29 mouse cellular contexts compared by ENCODE assay signal in the genomic region with DNA sequence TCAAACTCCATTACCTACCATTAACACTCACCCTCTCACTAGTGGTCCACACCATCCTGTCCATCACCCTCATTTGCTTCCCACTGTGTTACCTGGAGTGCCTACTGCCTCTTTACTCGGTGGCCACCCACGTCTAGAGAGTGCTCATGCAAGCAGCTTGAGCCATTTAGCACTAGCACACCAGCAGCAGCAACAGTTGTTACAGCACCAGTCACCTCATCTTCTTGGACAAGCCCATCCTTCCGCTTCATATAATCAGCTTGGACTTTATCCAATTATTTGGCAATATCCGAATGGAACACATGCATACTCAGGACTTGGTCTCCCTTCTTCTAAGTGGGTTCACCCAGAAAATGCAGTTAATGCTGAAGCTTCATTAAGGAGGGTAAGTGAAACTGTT.
DNase-seq lines count a peak whose midpoint lies in the region; ATAC-seq and TF ChIP-seq lines count a peak whose summit lies in the region.
"Had no signal": no experiment of that assay in that cellular context is flagged by ENCODE, and none has a peak within 500 bp of the region (broad histone marks: within the 10 kb centered on the region; RNA-seq: fewer than 3 reads in every experiment).

No protein-coding gene starts in this region.

- H3K27ac ChIP-seq in hindbrain, postnatal 0 days = no peak overlapping the region
- H3K27ac ChIP-seq in hindbrain, embryonic 12.5 days = no peak overlapping the region
- no peak overlapping the region for H3K27ac ChIP-seq in lung, embryonic 14.5 days (ENCODE audit: low read depth)
- H3K27ac ChIP-seq: embryonic facial prominence, embryonic 10.5 days; embryonic facial prominence, embryonic 13.5 days; forebrain, embryonic 12.5 days; forebrain, embryonic 15.5 days; gastrocnemius, adult 2 months; heart, embryonic 10.5 days; heart, embryonic 13.5 days had no signal

- no peak for TF ChIP-seq CTCF in hindbrain, postnatal 0 days (IDR thresholded peaks at IDR 0.05; ENCODE audit: low read depth)
- TF ChIP-seq CTCF in lung, embryonic 14.5 days (IDR thresholded peaks at IDR 0.05; ENCODE audit: low read depth) = no peak

- H3K4me2 ChIP-seq in hindbrain, postnatal 0 days (ENCODE audit: low read depth, low read length) = no peak overlapping the region
- no peak overlapping the region for H3K4me2 ChIP-seq in hindbrain, embryonic 12.5 days (replicated peaks)
- no peak overlapping the region for H3K4me2 ChIP-seq in lung, embryonic 14.5 days
- H3K4me2 ChIP-seq: embryonic facial prominence, embryonic 13.5 days; forebrain, embryonic 12.5 days; forebrain, embryonic 15.5 days; heart, embryonic 13.5 days had no signal

- H3K9me3 ChIP-seq in hindbrain, postnatal 0 days (ENCODE audit: low read length) = no peaks in the 10 kb centered on the region
- H3K9me3 ChIP-seq in hindbrain, embryonic 12.5 days (replicated peaks) = no peaks in the 10 kb centered on the region
- no peaks in the 10 kb centered on the region for H3K9me3 ChIP-seq in lung, embryonic 14.5 days (ENCODE audit: low read depth, low read length)
- H3K9me3 ChIP-seq: embryonic facial prominence, embryonic 10.5 days; embryonic facial prominence, embryonic 13.5 days; forebrain, embryonic 12.5 days; forebrain, embryonic 15.5 days; G1E; heart, embryonic 10.5 days; heart, embryonic 13.5 days had no signal

- no peak for DNase-seq in frontal cortex, adult 2 months (ENCODE audit: extremely low spot score in 1 of 2, low spot score in 1 of 2)
- peak; percentile 30 for DNase-seq in hindbrain, postnatal 0 days (ENCODE audit: low spot score)
- DNase-seq in lung, embryonic 14.5 days = peak; percentile 37
- no peak for DNase-seq in lung, postnatal 36 days
- DNase-seq in lung, postnatal 10 days = peak; percentile 15
- no peak for DNase-seq in lung, postnatal 25 days (ENCODE audit: low spot score)
- DNase-seq: adrenal gland, postnatal 10 days; adrenal gland, postnatal 36 days; B cell, adult 2 months; cerebellum, adult 18-20 months; cerebellum, adult 9-11 months; cerebellum, postnatal 36 days; embryo, embryonic 11 days; gastrocnemius, adult 2 months; gastrocnemius, postnatal 14 days; heart, postnatal 14 days; heart, postnatal 4 days had no signal

- no peaks in the 10 kb centered on the region for H3K27me3 ChIP-seq in hindbrain, postnatal 0 days (ENCODE audit: insufficient read depth, low read length)
- no peaks in the 10 kb centered on the region for H3K27me3 ChIP-seq in hindbrain, embryonic 12.5 days
- no peaks in the 10 kb centered on the region for H3K27me3 ChIP-seq in lung, embryonic 14.5 days (ENCODE audit: insufficient read depth, low read length)
- H3K27me3 ChIP-seq: CH12.LX; embryonic facial prominence, embryonic 13.5 days; forebrain, embryonic 12.5 days; forebrain, embryonic 15.5 days; heart, embryonic 13.5 days; Patski had no signal

- no peaks in the 10 kb centered on the region; the same call in 1 of the 2 replicates for H3K4me1 ChIP-seq in hindbrain, postnatal 0 days (ENCODE audit: insufficient read depth, low read length)
- H3K4me1 ChIP-seq in hindbrain, embryonic 12.5 days = no peaks in the 10 kb centered on the region
- H3K4me1 ChIP-seq in lung, embryonic 14.5 days (ENCODE audit: insufficient read depth) = no peaks in the 10 kb centered on the region
- H3K4me1 ChIP-seq: embryonic facial prominence, embryonic 10.5 days had no signal

- peak; percentile 58; the same call in 1 of the 2 replicates for ATAC-seq in frontal cortex, adult (ENCODE audit: low TSS enrichment)
- no peak for ATAC-seq in hindbrain, postnatal 0 days
- ATAC-seq in hindbrain, embryonic 12.5 days (ENCODE audit: low FRiP score) = no peak
- ATAC-seq in lung, embryonic 14.5 days (ENCODE audit: insufficient read depth) = peak; percentile 44; the same call in 1 of the 2 replicates
- ATAC-seq: forebrain, embryonic 15.5 days; Patski had no signal

- H3K9ac ChIP-seq in hindbrain, postnatal 0 days (replicated peaks; ENCODE audit: low read length) = no peak overlapping the region
- no peak overlapping the region for H3K9ac ChIP-seq in hindbrain, embryonic 12.5 days
- no peak overlapping the region for H3K9ac ChIP-seq in lung, embryonic 14.5 days
- H3K9ac ChIP-seq: embryonic facial prominence, embryonic 13.5 days; forebrain, embryonic 12.5 days; forebrain, embryonic 15.5 days; heart, embryonic 13.5 days had no signal

- no peak overlapping the region for H3K4me3 ChIP-seq in hindbrain, postnatal 0 days (ENCODE audit: low read length)
- H3K4me3 ChIP-seq in hindbrain, embryonic 12.5 days = no peak overlapping the region
- H3K4me3 ChIP-seq in lung, embryonic 14.5 days (ENCODE audit: low read depth, low read length) = no peak overlapping the region
- H3K4me3 ChIP-seq: embryonic facial prominence, embryonic 10.5 days; embryonic facial prominence, embryonic 13.5 days; erythroblast, embryonic 14.5 days; forebrain, embryonic 12.5 days; forebrain, embryonic 15.5 days; gastrocnemius, adult 2 months; heart, embryonic 10.5 days; heart, embryonic 13.5 days had no signal

- WGBS in hindbrain, postnatal 0 days = 61% methylated on average over 4 of the region's 4 CpGs
- 93% methylated on average over 4 of the region's 4 CpGs for WGBS in hindbrain, embryonic 12.5 days
- 62% methylated on average over 4 of the region's 4 CpGs for WGBS in lung, embryonic 14.5 days

- peaks cover 30% of the 10 kb centered on the region for H3K36me3 ChIP-seq in hindbrain, postnatal 0 days (ENCODE audit: insufficient read depth, low read length)
- peaks cover 34% of the 10 kb centered on the region for H3K36me3 ChIP-seq in hindbrain, embryonic 12.5 days
- H3K36me3 ChIP-seq in lung, embryonic 14.5 days (ENCODE audit: insufficient read depth) = peaks cover 49% of the 10 kb centered on the region

Comparison
In these comparisons a context has a peak if more than half of its experiments do, and no peak if none do; other contexts are left out.
1. DNase-seq: peak in hindbrain, postnatal 0 days (single experiment), lung, embryonic 14.5 days (single experiment) and lung, postnatal 10 days (single experiment); none in frontal cortex, adult 2 months (0 of 2), lung, postnatal 36 days (single experiment) and lung, postnatal 25 days (single experiment).
2. ATAC-seq: peak in frontal cortex, adult (single experiment) and lung, embryonic 14.5 days (single experiment); none in hindbrain, postnatal 0 days (single experiment) and hindbrain, embryonic 12.5 days (single experiment).